Mouse (Mus musculus) kidney, adult 2 months (tissue): Measurements from ENCODE around the gene Gm10031.

Source experiments
- CTCF ChIP-seq: fragments of 200-500 bp; conservative IDR thresholded peaks from 2 replicates; pipeline ENCODE4 v1.5.1; 2011; ENCODE audit warnings: low read depth, mild to moderate bottlenecking, control low read depth, low read length, moderate library complexity, mixed read lengths; ENCODE audit not compliant: insufficient read depth, insufficient read length
- POLR2A ChIP-seq: fragments of 200-500 bp; IDR thresholded peaks from one replicate; pipeline ENCODE4 v1.6.1; 2011; ENCODE audit warnings: low read depth, low read length, control low read depth

DNA sequence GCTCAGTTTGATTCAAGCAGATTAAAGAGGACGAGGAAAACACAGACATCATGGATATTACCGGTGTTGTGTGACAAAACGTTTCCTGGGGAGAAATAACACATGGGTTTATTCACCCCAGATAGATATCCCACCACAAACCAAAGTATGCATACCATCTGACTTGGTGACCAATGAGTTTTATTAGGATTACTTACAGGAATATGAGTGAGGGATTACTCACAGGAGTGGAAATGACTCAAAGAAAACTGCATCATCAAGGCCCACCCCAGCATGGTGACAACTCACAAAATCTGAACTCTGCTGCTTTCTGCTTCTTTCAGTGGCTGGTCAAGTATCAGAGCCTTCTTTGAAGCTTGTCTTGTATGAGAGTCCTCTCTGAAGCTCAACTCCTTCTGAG is 16.1 kb upstream of the Gm10031 start:
- TF ChIP-seq CTCF (no peak), POLR2A (no peak)
